Mouse (Mus musculus) midbrain, postnatal 0 days (tissue): ENCODE results near the gene Capn1. TPM values are rescaled to one million over a fixed set of nuclear protein-coding genes. Genes with fewer than 3 reads are reported as not detected.
"Not testable (repeated sequence)": the region's sequence is repeated elsewhere in the genome, so short reads cannot be mapped to it uniquely, and the experiment has no call there.

Experiments used
- ATAC-seq: fragments of 200-750 bp; cut with Nextera tagmentation; 2 replicates; pipeline ENCODE4 v1.8.0; 2017; ENCODE audit warnings: moderate number of reproducible peaks, mild to moderate bottlenecking, moderate TSS enrichment, moderate library complexity; ENCODE audit not compliant: low FRiP score
- DNase-seq: peaks from one replicate; pipeline ENCODE4 v3.0.0-alpha.2; 2015; ENCODE audit warnings: low spot score
- H3K27ac ChIP-seq: fragments of 300-500 bp; sonication (generic); 2 replicates; pipeline ENCODE4 v1.5.1; 2014; ENCODE audit warnings: low read depth, mild to moderate bottlenecking, low read length, mixed read lengths
- H3K27me3 ChIP-seq: fragments of 300-500 bp; sonication (generic); 2 replicates; pipeline ENCODE4 v1.6.1; 2014; ENCODE audit warnings: low read length, control low read depth, mixed read lengths; ENCODE audit not compliant: insufficient read depth
- H3K36me3 ChIP-seq: fragments of 300-500 bp; sonication (generic); 2 replicates; pipeline ENCODE4 v1.6.1; 2014; ENCODE audit warnings: low read length, control low read depth, mixed read lengths; ENCODE audit not compliant: insufficient read depth
- H3K4me1 ChIP-seq: fragments of 300-500 bp; sonication (generic); 2 replicates; pipeline ENCODE4 v1.6.1; 2014; ENCODE audit warnings: mild to moderate bottlenecking, control low read depth, antibody characterized with exemption, low read length, mixed read lengths; ENCODE audit not compliant: insufficient read depth
- H3K4me2 ChIP-seq: fragments of 300-500 bp; sonication (generic); 2 replicates; pipeline ENCODE4 v1.6.1; 2014; ENCODE audit warnings: low read depth, mild to moderate bottlenecking, low read length, mixed read lengths; ENCODE audit not compliant: poor library complexity, severe bottlenecking
- H3K4me3 ChIP-seq: fragments of 300-500 bp; sonication (generic); 2 replicates; pipeline ENCODE4 v1.5.1; 2014; ENCODE audit warnings: low read depth, mild to moderate bottlenecking, low read length, moderate library complexity
- H3K9ac ChIP-seq: fragments of 300-500 bp; sonication (generic); replicated peaks from 2 replicates; pipeline ENCODE4 v1.6.1; 2014; ENCODE audit warnings: mild to moderate bottlenecking, low read length, moderate library complexity, mixed read lengths; ENCODE audit not compliant: poor library complexity, severe bottlenecking
- H3K9me3 ChIP-seq: fragments of 300-500 bp; sonication (generic); 2 replicates; pipeline ENCODE4 v1.6.1; 2016; ENCODE audit warnings: low read length, control low read depth
- CTCF ChIP-seq: IDR thresholded peaks from 2 replicates; pipeline ENCODE4 v1.5.1; 2016; ENCODE audit warnings: antibody characterized with exemption, mild to moderate bottlenecking
- WGBS: fragments of 180-500 bp; shearing (Covaris S2); extraction: QIAGEN DNeasy Blood & Tissue Kit; methylation state at CpG from one replicate; pipeline ENCODE4 v1.1.7; 2014; 5-methylcytosine and 5-hydroxymethylcytosine counted together
- polyA plus RNA-seq: library from polyadenylated mRNA; unstranded; fragments of >200 nt; fragmentation: Nextera tagmentation; extraction: Ambion mirVana; gene quantifications from 2 replicates; pipeline ENCODE4 v1.2.1, GENCODE M21; 2015
- total RNA-seq: library from RNA; depleted of rRNA; stranded (reverse); fragments of >200 nt; gene quantifications from 2 replicates; pipeline ENCODE4 v1.2.3, GENCODE M21; 2014

Capn1 gene
- total and polyA plus RNA-seq, 2 experiments from 2014 or later = 3.9 to 7.9 TPM

- H3K4me2 ChIP-seq, H3K4me3 ChIP-seq, H3K9me3 ChIP-seq, ATAC-seq, H3K27ac ChIP-seq, H3K9ac ChIP-seq, H3K27me3 ChIP-seq: not testable (repeated sequence)
- Histone ChIP-seq H3K4me1 (peaks cover 10% of the 10 kb centered on the region), H3K36me3 (peaks cover 10% of the 10 kb centered on the region)
- TF ChIP-seq CTCF = peak; percentile 74
- 58% methylated on average over 4 of the region's 4 CpGs for WGBS
- DNase-seq = peak; percentile 67
Observed at GRCm38 (mm10) chr19:6044102-6044501, 28.4 kb upstream of the Capn1 start.

DNA sequence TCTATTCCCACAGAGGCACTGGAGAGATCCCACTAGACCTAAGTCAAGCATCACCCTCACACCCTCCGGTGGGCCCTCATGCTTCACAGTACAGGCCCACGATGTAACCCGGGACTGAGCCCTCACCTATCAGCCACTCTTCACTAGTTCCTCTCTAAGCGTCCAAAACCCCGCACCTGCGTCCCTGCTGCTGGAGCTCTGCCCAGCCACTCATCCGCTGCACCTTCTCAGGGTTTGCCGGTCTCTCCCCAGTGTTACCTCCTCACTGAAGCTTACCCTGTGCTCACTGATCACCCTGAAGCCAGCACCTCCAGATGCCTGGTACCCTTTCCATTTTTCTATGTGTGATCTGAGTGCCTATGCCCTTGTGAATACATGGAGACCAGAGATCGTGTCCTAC lies 26.6 kb upstream of the Capn1 start:
- H3K4me1 ChIP-seq = peaks cover 6% of the 10 kb centered on the region
- DNase-seq = no peak
- 75% methylated on average over 9 of the region's 9 CpGs for WGBS
- no peaks in the 10 kb centered on the region for H3K36me3 ChIP-seq
- no peak for ATAC-seq
- H3K27me3 ChIP-seq = no peaks in the 10 kb centered on the region
- H3K9me3 ChIP-seq = no peaks in the 10 kb centered on the region
- no peak overlapping the region for H3K9ac ChIP-seq
- TF ChIP-seq CTCF = no peak
- H3K4me2 ChIP-seq = no peak overlapping the region
- no peak overlapping the region for H3K4me3 ChIP-seq
- H3K27ac ChIP-seq = no peak overlapping the region

GRCm38 (mm10) chr19:6040002-6040401 lies 24.3 kb upstream of the Capn1 start:
- no peak for ATAC-seq
- Histone ChIP-seq H3K9me3 (no peaks in the 10 kb centered on the region), H3K27me3 (no peaks in the 10 kb centered on the region), H3K4me3 (no peak overlapping the region), H3K4me1 (peaks cover under 1% of the 10 kb centered on the region; the same call in 1 of the 2 replicates), H3K27ac (no peak overlapping the region), H3K4me2 (no peak overlapping the region), H3K9ac (no peak overlapping the region), H3K36me3 (no peaks in the 10 kb centered on the region)
- peak; percentile 38 for TF ChIP-seq CTCF
- no peak for DNase-seq

GRCm38 (mm10) chr19:6038326-6038725 lies 22.6 kb upstream of the Capn1 start:
- Histone ChIP-seq H3K4me3 (no peak overlapping the region), H3K4me1 (no peaks in the 10 kb centered on the region), H3K27me3 (no peaks in the 10 kb centered on the region), H3K9me3 (no peaks in the 10 kb centered on the region), H3K27ac (no peak overlapping the region), H3K4me2 (no peak overlapping the region), H3K36me3 (no peaks in the 10 kb centered on the region), H3K9ac (no peak overlapping the region)
- DNase-seq (no peak), ATAC-seq (no peak)
- 85% methylated on average over 7 of the region's 7 CpGs for WGBS
- no peak for TF ChIP-seq CTCF

GRCm38 (mm10) chr19:6037695-6038094 lies 22.0 kb upstream of the Capn1 start:
- no peak for TF ChIP-seq CTCF
- Histone ChIP-seq H3K27me3 (no peaks in the 10 kb centered on the region), H3K36me3 (no peaks in the 10 kb centered on the region), H3K27ac (no peak overlapping the region), H3K9me3 (no peaks in the 10 kb centered on the region), H3K4me1 (no peaks in the 10 kb centered on the region), H3K9ac (no peak overlapping the region), H3K4me2 (no peak overlapping the region), H3K4me3 (no peak overlapping the region)
- no peak for DNase-seq
- ATAC-seq = no peak

GRCm38 (mm10) chr19:6035966-6036585 lies 20.4 kb upstream of the Capn1 start:
- Histone ChIP-seq H3K27ac (no peak overlapping the region), H3K9me3 (no peaks in the 10 kb centered on the region), H3K4me2 (no peak overlapping the region), H3K9ac (no peak overlapping the region), H3K4me1 (no peaks in the 10 kb centered on the region), H3K36me3 (no peaks in the 10 kb centered on the region), H3K27me3 (no peaks in the 10 kb centered on the region), H3K4me3 (no peak overlapping the region)
- no peak for TF ChIP-seq CTCF
- DNase-seq (no peak), ATAC-seq (no peak)
- WGBS = 82% methylated on average over 9 of the region's 9 CpGs
